Mouse (Mus musculus) heart, postnatal 4 days (tissue): ENCODE results near the gene Gm21958. TPM values are rescaled to one million over a fixed set of nuclear protein-coding genes. Genes with fewer than 3 reads are reported as not detected.
"Not testable (repeated sequence)": the region's sequence is repeated elsewhere in the genome, so short reads cannot be mapped to it uniquely, and the experiment has no call there.

ENCODE experiments used
- DNase-seq: peaks from one replicate; pipeline ENCODE4 v3.0.0; 2021
- total RNA-seq, 2 experiments: library from RNA; stranded (reverse); gene quantifications; 2 replicates each; pipeline ENCODE4 v1.2.3; 2021

The Gm21958 gene
- total RNA-seq, 2 experiments from 2014 or later = not detected

- DNase-seq = no peak
Measured at GRCm38 (mm10) chr3:54723741-54724500, 9.8 kb upstream of the Gm21958 start.

- no peak for DNase-seq
Measured at GRCm38 (mm10) chr3:54718947-54719346, 4.8 kb upstream of the Gm21958 start.

- no peak for DNase-seq
Measured at GRCm38 (mm10) chr3:54717348-54717747, 3.2 kb upstream of the Gm21958 start.

- no peak for DNase-seq
Measured at GRCm38 (mm10) chr3:54715461-54715860, 1.3 kb upstream of the Gm21958 start.

- no peak for DNase-seq
Measured at GRCm38 (mm10) chr3:54708972-54709371, 5.2 kb downstream of the Gm21958 start.

GRCm38 (mm10) chr3:54704106-54704505 lies 10.0 kb downstream of the Gm21958 start:
- DNase-seq = not testable (repeated sequence)

- DNase-seq = no peak
Measured at GRCm38 (mm10) chr3:54699759-54700301, 14.3 kb downstream of the Gm21958 start.

- DNase-seq = no peak
Measured at GRCm38 (mm10) chr3:54693056-54693415, 21.1 kb downstream of the Gm21958 start.

- DNase-seq = peak; percentile 93
Measured at GRCm38 (mm10) chr3:54692202-54693055, 21.7 kb downstream of the Gm21958 start, which contains the start of gene Supt20. TSS of gene Supt20 (plus strand) at chr3:54692807.

GRCm38 (mm10) chr3:54689091-54689490 lies 25.1 kb downstream of the Gm21958 start:
- no peak for DNase-seq

GRCm38 (mm10) chr3:54687245-54687644 lies 26.9 kb downstream of the Gm21958 start:
- no peak for DNase-seq

GRCm38 (mm10) chr3:54685202-54685601 lies 29.0 kb downstream of the Gm21958 start:
- no peak for DNase-seq

GRCm38 (mm10) chr3:54681310-54682204 lies 32.6 kb downstream of the Gm21958 start:
- no peak for DNase-seq

GRCm38 (mm10) chr3:54676818-54677217 lies 37.3 kb downstream of the Gm21958 start:
- DNase-seq = no peak

GRCm38 (mm10) chr3:54672557-54673529 lies 41.3 kb downstream of the Gm21958 start:
- DNase-seq = peak; percentile 71

- DNase-seq = no peak
Measured at GRCm38 (mm10) chr3:54672111-54672510, 42.0 kb downstream of the Gm21958 start.

GRCm38 (mm10) chr3:54669559-54669958 lies 44.6 kb downstream of the Gm21958 start:
- DNase-seq = no peak

- DNase-seq = no peak
Measured at GRCm38 (mm10) chr3:54668722-54669121, 45.4 kb downstream of the Gm21958 start.

- DNase-seq = no peak
Measured at GRCm38 (mm10) chr3:54668141-54668540, 46.0 kb downstream of the Gm21958 start.
